Mouse (Mus musculus) spleen, postnatal 10 days (tissue): ENCODE measurements around the gene Keap1.
A peak's percentile ranks its signal among the peaks of the same experiment; 100 is the strongest.
"Not testable (repeated sequence)": the region's sequence is repeated elsewhere in the genome, so short reads cannot be mapped to it uniquely, and the experiment has no call there.

Experiments
- DNase-seq, 2 experiments: peaks; one replicate each; pipeline ENCODE4 v3.0.0; 2021 to 2022; ENCODE audit warnings: low spot score in 2 of 2

The Keap1 gene

DNA sequence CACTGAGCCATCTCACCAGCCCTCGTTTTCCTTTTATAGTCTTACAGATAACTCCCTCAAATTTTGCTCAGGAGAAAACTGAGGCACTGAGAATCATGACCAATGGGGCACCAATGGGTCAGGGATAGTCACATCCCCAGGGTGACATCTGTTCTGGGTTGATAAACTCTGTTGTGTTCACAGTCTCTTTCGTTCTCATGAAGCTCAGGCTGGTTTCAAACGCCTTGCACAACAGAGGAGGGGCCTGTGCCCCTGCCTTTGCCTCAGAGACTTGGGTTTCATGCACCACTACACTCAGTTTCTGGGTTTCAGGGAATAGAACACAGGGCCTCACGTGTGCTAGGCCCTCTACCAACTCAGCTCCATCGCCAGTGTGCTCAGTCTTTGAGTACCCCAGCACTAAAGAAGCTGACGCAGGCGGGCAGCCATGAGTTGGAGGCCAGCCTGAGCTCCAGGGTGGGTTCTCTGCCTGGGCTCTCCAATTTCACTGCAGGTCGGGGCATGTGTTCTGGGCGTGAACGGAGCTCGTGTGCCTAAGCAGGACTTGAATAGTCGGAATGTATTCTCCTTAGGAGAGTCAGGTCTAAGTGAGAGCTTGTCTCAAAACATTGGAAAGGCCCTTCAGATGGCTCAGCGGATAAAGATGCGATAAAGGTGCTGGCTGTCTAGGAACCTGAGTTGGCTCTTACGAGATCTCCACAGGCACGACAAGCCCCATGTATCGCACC, 25.3 kb upstream of the Keap1 start:
- DNase-seq = peak in 1 of 2 experiments; percentile 57

DNA sequence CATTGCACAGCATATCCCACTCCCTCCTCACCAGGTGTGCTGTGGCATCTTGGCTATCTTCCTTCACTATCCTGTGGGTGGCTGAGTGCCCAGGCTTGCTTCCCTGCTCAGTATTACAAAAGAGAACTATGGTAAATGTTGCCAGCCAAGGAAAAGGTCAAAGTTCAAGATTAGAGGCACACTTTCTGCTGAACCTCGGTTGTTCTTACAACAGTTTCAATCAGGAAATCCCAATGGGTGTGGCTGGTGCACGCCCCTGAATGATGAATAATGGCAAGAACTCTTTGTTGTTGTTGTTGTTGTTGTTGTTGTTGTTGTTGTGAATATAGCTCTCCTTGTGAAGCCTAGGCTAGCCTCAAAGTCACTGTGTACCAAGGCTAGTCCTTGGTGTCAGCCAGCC, 22.7 kb upstream of the Keap1 start:
- no peak for DNase-seq

DNA sequence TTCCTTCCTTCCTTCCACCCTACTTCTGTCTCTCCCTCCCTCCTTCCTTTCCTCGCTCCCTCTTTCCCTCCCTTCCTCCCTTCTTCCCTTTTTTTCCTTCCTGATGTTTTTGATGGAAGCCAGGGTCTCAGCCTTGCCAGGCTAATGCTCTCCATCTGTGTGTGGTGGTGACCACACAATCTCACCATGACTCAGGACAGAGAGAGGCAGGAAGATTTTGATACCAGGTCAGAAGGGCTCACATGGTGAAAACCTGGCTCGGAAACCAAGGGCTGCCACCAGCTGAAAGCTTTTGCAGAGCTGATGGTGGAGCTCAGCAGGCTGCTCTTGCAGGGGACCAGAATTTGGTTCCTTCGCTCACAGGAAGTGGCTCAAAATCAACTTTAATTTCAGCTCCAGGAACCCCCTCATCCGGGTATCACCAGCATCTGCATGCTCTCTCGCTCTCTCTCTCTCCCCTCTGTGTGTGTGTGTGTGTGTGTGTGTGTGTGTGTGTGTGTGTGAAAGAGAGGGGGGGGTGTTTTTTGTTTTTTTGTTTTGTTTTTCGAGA, 21.4 kb upstream of the Keap1 start:
- no peak for DNase-seq

DNA sequence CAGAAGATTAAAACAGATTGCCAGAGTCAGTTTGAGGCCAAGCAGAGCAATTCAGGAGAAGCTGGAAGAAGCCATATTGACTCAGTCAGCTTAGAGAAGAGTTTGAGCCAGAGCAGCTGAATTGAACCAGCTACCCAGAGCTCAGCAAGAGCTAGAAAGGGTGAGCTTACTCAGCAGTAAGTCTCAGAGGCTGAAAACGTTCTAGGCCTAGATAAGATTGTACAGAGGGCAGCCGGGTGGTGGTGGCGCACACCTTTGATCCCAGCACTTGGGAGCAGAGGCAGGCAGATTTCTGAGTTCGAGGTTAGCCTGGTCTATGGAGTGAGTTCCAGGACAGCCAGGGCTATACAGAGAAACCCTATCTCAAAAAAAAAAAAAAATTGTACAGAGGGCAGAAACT, 17.2 kb upstream of the Keap1 start:
- DNase-seq = not testable (repeated sequence)

DNA sequence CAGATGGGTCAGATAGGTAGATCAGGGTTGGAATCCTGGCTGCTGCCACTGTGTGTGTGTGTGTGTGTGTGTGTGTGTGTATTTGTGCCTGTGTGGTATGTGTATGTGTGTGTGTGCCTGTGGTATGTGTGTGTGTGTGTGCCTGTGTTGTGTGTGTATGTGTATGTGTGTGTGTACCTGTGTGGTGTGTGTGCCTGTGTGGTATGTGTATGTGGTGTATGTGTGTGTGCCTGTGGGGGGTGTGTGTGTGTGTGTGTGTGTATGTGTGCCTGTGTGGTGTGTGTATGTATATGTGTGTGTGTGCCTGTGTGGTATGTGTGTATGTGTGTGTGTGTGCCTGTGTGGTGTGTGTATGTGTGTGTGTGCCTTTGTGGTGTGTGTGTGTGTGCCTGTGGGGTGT, 15.5 kb upstream of the Keap1 start:
- no peak for DNase-seq

DNA sequence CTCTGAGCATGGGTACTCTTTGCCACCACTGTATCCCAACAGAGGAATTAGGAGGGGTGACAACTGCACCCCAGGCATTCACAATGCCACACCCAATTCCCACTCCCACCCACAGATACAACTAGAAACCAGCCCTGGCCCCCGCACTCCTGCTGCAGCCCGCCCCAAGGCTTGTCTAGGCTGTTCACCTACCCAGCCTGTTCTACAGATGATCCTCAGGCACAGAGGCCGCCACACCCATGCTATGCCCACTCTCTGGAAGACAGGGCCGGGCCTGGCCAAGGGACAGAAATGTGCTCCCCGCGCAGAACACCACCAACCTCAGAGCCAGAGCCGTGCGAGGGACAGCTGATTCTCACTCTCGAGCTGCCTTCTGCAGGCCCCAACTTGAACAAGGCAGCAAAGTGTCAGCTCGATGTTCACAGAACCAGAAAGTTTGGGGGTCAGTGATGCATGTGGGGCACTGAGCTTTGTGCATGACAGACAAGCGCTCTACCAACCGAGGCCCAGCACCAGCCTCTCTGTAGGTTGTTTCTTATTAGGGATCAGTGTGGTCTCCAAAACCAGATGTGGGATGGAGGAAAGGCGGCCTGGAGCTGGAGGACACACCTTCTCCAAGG, 12.1 kb upstream of the Keap1 start:
- DNase-seq = no peak

DNA sequence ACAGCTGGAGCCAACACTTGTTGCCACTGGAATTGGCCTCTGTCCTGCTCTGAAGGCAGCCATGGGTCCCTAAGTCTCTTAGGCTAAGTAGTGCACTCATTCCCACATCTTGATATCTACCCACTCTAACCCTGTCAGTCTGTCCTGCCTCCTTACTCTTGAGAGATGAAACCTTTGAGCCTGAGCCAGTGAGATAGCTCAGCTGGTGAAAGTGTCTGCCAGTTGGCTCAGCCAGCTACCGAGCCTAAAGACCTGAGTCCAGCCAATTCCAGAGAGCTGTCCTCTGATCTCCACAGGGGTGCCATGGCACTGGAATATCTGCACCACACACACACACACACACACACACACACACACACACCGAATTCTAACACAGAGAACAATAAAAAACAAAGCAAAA, 11.3 kb upstream of the Keap1 start:
- no peak for DNase-seq

DNA sequence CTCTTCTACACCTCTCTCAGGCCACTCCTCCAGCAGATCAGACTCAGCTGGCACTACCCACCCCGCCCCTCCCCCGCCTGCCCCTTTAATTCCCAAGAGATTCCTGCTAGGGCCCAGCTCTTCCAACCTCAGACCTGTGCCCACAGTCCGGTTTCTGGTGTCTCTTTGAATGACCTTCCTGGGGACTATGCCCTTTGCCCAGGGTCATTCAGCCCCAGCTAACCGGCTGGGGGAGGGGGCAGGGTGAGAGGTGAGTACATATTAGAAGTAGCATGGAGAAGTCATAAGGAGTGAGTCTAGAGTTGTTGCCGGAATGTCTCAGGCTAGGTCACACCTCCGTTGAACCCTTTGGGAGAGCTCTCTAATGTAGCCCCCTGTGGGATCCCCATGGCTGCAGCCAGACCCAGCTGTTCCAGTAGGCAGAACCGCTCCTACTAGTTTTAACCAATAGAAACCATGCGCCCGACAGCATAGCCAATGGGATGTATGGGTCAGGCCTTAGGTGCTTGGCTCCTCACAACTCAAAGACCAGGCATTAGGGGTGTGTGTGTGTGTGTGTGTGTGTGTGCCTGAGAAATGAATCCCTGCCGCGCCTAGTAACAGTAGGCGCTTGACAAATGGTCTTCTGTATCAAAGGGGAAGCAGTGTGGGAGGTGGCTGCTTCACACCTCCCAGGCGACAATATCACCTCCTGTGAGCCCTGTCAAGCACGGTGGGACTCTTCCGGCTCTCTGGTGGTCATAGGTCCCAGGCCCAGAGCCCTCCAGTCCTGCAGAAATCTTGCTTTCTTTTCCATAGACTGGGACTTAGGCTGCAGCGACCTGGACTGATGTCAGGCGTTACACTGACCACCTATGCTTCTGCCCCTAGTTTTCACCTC, 10.7 kb upstream of the Keap1 start:
- no peak for DNase-seq

DNA sequence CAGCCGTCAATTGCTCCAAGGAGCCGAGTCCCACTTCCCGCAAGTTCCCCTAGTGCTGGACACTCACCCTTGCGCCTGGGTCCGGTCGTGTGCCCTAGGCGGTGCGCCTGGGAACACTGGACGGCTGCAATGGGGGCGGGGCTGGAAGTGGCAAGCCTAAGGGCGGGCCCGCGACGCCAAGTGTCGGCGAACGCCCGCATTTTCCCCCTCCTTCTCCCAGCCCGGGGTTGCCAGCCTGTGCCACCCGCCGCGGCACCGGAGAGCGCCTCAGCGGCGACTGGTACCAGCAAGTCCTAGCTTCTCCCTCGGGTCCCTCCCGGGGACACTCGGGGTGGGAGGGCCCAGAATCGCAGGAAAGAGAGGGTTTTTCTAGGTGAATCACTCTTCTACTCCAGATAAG, 9.2 kb upstream of the Keap1 start, which contains the start of gene S1pr5:
TSS of gene S1pr5 (minus strand) at position 118 of the 400 bp plus-strand sequence.
- DNase-seq = peak in 1 of 2 experiments; percentile 47

DNA sequence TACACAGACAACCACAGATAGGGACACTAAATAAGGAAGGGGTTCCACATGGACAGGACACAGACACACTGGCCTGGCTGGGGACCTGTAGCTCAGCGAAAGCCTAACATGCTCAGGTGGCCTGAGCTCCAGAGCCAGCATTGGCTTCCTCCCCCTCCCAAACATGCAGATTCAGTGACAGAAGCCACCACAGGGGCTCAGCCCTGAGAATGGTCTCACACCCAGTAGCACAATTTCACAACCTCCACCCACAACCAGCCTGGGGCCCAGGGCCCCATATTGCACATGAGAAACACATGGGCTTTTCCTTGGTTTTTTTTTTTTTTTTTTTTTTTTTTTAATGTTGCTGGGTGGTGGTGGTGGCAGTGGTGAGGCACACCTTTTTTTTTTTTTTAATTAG, 7.2 kb upstream of the Keap1 start:
- DNase-seq = no peak

DNA sequence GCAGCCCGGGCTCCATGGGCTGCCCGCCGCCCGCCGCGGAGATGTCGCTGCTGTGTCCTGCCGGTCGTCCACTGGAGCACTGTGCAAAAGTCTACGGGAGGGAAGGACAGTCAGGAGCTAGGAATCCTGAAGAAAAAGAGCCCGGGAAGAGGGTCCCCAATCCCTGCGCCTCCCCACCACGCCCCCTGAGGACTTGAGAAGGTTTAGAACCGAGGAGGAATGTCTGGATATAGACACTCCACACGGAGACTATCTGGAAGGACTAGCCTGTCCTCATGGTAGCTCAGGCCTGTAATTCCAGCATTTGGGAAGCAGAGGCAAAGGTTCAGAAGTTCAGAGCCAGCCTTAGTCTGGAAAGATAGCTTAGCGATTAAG, 5.9 kb upstream of the Keap1 start:
- no peak for DNase-seq

DNA sequence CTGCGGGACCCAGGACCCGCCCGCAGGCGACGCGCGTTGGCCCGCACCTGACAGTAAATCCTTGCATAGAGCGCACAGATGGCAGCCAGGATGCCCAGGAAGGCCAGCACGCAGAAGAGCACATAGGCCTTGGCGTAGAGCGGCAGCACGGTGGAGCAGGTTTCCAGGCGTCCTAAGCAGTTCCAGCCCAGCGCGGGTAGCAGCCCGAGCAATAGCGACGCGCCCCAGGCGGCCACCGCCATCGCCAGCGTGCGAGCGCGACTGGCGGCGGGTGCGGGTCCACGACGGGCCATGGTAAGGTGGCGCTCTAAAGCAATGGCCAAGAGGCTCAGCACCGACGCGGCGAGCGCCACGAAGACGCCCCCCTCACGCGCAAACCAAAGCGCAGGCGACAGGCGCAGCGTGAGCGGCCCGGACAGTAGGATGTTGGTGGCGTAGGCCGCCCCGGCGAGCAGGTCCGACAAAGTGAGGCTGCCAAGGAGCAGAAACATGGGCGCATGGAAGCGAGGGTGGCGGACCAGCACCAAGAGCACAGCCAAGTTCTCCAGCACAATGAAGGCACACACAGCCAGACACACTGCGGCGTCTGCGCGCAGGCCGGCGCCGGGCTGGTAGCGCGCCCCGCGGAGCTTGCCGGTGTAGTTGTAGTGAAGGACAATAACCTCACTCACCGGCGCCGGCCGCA, 5.4 kb upstream of the Keap1 start:
- DNase-seq = peak; percentile 26 to 34

DNA sequence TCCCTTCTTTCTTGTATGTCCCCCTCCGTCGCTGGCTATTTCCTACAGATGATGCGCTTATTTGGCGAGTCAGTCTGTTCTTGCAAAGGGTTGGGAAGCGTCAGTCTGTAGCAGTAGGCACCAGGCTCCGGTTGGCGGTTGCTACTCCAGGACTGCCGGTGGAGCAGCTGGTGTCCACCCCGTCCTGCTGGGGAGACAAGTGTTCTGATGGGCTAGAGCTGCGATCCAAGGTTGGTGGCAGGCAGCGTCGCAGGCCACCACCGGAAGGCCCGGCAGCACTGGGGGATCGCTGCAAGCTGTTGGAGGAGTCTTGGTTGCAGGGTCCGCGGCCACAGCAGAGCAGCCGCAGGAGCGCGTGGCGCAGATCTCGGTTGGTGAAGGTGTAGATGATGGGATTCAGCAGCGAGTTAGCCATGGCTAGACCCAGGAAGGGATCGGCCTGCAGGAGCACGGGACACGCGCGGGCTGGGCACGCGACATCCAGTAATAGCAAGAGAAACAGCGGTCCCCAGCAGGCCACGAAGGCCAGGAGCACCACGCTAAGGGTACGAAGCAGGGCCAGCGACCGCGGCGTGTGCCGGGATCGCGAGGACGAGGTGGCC, 4.8 kb upstream of the Keap1 start:
- no peak for DNase-seq

DNA sequence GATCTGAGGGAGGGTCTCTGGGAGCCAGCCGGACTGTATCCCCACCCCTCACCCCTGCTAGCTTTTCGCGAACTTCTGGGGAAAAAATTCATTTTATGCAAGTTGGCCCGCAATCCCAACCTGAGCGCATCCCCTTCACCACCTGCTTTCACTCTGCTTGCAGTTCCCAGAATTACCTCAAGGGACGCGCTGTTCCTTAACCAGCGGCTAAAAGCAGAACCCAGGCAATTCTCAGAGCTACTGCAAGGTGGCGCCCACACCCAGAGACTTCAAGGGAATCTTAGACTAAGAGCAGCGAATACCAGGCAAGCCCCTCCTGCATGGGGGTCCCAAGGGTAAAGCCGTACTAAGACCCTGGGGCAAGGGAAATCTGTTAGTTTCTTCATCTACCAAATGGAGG, 2.2 kb upstream of the Keap1 start:
- DNase-seq = peak; percentile 81 to 92

DNA sequence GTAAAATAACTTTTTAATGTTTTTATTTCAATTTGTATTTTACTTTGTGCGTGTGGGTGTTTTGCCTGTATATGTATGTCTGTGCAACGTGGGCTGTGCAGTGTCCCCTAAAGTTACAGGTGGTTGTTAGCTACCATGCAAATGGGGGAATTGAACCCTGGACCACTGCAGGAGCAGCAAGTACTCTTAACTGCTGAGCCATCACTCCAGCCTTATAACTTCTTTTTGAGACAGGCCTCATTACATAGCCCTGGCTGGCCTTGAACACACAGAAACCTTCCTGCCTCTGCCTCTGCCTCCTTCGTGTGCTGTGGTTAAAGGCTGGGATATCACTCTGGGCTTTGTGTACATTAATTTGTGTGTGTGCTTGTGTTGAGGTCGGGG, 296 bp upstream of the Keap1 start:
- DNase-seq = no peak

DNA sequence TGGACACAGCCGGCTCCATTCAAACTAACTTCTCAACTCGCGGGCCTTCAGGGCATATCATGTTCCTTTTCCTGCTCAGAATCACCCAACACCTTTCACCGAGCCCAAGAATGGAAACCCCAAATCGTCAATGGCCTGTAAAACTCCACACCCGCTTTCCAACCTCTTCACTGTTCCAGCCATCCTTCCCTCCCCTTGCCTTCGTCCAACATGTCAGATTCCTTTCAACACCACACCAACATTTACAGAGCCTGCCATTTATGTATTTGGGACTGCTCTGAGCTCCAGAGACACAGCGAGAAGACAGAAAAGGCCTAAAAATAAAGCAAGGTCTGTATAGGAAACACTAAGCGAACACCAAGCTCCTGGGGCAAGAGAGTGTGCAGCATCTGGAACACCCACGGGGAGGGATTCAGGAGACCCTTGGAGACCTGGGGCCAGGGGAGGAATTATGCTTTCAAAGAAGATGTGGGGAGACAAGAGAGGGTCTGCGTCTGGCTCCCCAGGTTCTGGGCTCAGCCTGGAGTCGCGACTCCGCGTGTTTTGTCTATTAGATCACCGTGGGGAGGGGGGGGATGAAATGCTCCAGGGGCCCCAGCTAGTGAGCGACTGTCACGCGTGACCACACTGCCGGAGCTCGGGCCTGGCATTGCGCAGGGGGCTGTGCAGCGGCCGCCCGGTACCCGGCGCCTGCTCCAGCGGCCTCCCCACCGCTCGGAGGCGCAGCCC, 993 bp downstream of the Keap1 start:
- DNase-seq = peak; percentile 36 to 57

DNA sequence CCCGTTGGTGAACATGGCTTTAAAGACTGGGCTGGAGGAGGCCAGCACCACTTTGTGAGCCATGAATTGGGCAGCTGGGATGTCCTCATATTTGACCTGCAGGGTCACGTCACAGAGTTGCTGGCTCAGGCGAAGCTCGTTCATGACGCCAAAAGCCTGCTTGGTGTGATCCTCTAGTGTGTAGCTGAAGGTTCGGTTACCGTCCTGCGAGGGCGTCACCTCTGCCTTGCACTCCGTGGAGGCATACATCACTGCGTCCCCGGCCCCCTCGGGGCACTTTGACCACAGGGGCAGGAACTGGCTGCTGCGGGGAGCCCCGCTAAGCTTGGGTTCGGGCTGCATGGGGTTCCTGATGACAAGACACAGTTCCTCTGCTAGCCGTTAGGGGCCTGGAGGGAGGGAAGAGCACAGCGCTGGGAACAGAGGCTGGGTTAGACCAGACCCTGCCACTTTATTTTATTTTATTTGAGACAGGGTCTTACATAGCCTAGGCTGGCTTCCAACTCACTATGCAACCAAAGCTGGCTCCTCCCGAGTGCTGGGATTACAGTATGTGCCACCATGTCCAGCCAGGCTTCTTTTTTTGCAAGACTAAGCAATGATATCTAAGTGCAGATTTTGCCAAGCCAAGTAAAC, 1.7 kb downstream of the Keap1 start:
- DNase-seq = peak; percentile 65 to 71

DNA sequence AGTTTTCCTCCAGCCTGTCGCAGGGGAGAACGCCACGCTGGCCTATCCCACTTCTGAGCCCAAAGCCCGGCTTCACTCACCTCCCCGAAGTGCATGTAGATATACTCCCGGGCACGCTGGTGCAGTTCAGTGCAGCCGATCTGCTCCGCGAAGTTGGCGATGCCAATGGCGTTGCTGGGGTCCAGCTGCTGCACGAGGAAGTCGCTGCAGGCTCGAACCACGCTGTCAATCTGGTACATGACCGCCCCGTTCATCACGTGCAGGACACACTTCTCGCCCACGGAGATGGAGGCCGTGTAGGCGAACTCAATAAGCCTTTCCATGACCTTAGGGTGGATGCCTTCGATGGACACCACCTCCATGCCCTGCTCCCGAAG, 2.2 kb downstream of the Keap1 start:
- DNase-seq = peak in 1 of 2 experiments; percentile 37

DNA sequence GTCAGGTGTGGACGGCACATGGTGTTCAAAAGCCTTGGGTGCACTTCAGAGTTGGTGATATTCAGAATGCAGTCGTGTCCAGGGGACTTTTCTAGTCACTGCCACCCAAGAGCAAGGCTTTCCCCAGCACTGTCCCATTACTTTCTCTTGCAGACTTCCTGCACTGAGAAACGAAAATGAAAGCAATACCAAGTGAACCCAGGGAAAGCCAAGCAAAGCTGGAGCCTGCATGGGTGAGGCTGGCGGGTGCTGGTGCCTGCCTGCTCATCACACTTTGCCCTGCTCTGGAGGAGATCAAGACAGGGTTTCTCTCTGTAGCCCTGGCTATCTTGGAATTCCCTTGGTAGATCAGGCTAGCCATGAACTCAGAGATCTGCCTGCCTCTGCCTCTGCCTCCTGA, 3.8 kb downstream of the Keap1 start:
- no peak for DNase-seq

DNA sequence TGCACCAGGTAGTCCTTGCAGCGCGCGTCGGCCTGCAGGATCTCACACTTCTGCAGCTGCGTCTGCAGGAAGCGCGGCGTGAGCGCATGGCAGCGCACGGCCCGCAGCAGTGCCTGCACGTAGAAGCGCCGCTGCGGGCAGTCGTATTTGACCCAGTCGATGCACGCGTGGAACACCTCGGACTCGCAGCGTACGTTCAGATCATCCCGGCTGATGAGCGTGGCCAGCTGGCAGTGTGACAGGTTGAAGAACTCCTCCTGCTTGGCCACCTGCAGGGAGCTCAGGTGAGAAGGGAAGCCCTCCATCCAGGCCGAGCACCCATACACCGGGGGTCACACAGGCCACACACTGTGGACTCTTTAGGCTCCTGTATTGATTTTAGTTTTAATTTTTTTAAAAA, 5.4 kb downstream of the Keap1 start:
- no peak for DNase-seq
